Mouse (Mus musculus): ENCODE results near the gene Spaca4. TPM values are rescaled to one million over a fixed set of nuclear protein-coding genes. Genes with fewer than 3 reads are reported as not detected.

Spaca4 gene
- polyA plus RNA-seq, 1 experiment from 2014 or later: not detected

DNA sequence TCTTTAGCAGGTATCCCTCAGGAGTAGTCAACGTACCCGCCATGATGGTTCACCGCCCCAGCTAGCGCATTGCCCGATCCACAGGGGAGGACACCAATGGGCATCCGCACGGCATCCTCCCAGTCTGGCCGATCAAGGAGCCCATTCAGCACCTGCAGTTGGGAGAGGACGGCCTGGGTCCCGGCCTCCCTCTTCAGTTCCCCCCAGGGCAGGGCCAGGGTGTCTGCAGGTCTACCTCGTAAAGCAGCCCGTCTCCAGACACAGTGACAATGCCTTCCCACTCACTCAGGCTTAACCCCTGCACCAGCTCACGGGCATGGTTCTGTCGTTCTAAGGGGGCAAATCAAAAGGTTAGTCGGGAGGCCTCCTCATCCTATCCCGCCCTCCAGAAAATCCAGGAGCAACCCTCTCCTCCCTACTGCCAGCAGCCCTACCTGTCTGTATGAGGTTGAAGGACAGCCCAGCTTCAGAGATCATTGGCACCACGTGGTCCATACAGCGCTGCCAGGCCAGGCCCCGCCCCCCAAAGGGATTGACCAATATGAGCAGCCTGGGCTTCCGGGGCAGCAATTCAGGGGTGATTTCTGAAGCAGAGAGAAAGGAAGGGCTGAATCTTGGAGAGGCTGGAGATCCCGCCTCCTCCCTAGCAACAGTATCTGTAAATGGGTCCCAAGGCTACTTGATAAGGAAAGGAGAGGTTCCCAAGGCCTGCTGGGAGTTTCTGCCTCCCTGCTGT lies 13.4 kb downstream of the Spaca4 start:
- 87% methylated on average over 21 of the region's 21 CpGs for WGBS
- H3K4me3 ChIP-seq (replicated peaks; ENCODE audit: low read depth, low read length): no peak overlapping the region
- H3K36me3 ChIP-seq (ENCODE audit: insufficient read depth, low read length): peaks cover 38% of the 10 kb centered on the region
- H3K9ac ChIP-seq (ENCODE audit: low read depth, low read length): no peak overlapping the region
- ATAC-seq (replicated peaks; ENCODE audit: low FRiP score, low read depth) (no peak), DNase-seq (ENCODE audit: low spot score) (no peak)
- no peaks in the 10 kb centered on the region for H3K9me3 ChIP-seq (replicated peaks; ENCODE audit: low read length)
- peaks cover 24% of the 10 kb centered on the region for H3K4me1 ChIP-seq (replicated peaks; ENCODE audit: insufficient read depth, low read length)
- no peak for TF ChIP-seq CTCF (IDR thresholded peaks at IDR 0.05; ENCODE audit: low read depth)
- no peak overlapping the region for H3K27ac ChIP-seq
- no peak overlapping the region for H3K4me2 ChIP-seq (ENCODE audit: low read length)
- H3K27me3 ChIP-seq (ENCODE audit: insufficient read depth, low read length): no peaks in the 10 kb centered on the region

DNA sequence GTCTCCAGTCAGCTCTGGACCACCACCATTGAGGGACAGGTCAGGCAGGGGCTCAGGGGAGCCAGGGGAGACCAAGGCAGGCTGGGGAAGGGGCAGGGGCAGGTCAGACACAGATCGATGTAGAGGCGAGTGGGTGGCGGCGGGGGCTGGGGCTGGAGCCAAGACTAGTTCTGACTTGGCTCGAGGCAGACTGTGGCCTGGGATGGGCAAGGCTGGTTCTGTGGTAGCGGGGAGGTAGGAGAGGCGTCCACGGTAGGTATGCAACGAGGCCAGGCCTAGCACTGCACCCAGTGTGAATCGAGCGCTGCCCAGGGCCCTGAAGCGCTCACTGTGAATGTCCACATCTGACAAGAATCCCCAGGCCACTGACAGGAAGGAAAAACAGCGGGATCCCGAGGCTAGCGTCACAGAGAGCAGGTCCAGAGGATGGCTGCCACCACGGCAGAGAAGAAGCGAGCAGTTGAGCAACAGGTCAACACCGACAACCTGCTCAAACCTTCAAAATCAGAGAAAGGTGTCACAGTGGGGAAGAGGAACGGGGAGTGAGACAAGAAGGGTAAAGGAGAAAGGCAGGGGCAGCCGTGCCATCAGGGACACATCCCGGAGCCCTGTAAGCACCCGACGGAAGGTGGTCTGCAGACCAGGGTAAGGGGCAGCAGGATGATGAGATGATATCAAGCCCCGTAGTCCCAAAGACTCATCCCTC lies 14.1 kb downstream of the Spaca4 start:
- H3K4me2 ChIP-seq (ENCODE audit: low read length): no peak overlapping the region
- 89% methylated on average over 24 of the region's 24 CpGs for WGBS
- no peak for DNase-seq (ENCODE audit: low spot score)
- no peak for TF ChIP-seq CTCF (IDR thresholded peaks at IDR 0.05; ENCODE audit: low read depth)
- H3K9ac ChIP-seq (ENCODE audit: low read depth, low read length): no peak overlapping the region
- H3K36me3 ChIP-seq (ENCODE audit: insufficient read depth, low read length): peaks cover 38% of the 10 kb centered on the region
- no peak for ATAC-seq (replicated peaks; ENCODE audit: low FRiP score, low read depth)
- no peak overlapping the region for H3K27ac ChIP-seq
- H3K4me3 ChIP-seq (replicated peaks; ENCODE audit: low read depth, low read length): no peak overlapping the region
- H3K4me1 ChIP-seq (replicated peaks; ENCODE audit: insufficient read depth, low read length): peaks cover 21% of the 10 kb centered on the region
- no peaks in the 10 kb centered on the region for H3K9me3 ChIP-seq (replicated peaks; ENCODE audit: low read length)
- no peaks in the 10 kb centered on the region for H3K27me3 ChIP-seq (ENCODE audit: insufficient read depth, low read length)

DNA sequence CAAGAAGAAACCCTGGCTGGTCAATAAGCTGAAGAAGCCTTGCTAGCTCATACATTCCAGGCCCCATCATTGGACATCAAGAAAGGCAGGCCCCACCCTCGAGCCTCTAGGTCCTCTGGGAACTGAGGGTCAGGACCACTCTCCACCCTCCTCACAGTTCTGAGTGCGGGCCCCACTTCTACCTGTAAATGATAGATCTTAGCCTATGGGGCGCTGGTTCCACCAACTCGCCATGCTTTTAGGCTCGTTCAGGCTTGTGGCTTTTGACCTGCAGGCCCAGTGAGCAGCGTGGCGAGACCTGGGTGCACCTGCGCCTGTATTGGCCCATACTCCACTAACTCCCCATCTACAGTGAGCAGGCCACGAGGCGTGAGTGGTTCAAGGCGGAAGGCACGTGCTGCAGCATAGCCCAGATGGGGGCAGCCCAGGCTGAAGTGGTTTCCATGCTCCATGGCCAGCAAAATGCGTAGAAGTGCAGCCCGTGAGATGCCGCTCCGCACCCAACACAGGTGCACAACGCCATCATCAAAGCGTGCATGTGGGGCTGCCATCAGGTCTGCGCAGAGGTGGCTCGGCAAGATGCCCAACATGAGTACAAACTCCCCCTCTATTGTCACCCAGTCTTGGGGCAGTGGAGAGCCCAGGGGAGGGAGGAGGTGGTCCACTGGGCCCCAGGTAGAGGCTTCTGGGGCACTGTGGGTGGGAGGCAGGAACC lies 15.0 kb downstream of the Spaca4 start:
- Histone ChIP-seq H3K9ac (ENCODE audit: low read depth, low read length) (no peak overlapping the region), H3K4me1 (replicated peaks; ENCODE audit: insufficient read depth, low read length) (peaks cover 18% of the 10 kb centered on the region), H3K4me3 (replicated peaks; ENCODE audit: low read depth, low read length) (no peak overlapping the region), H3K27ac (no peak overlapping the region), H3K27me3 (ENCODE audit: insufficient read depth, low read length) (no peaks in the 10 kb centered on the region), H3K4me2 (ENCODE audit: low read length) (no peak overlapping the region), H3K9me3 (replicated peaks; ENCODE audit: low read length) (no peaks in the 10 kb centered on the region), H3K36me3 (ENCODE audit: insufficient read depth, low read length) (peaks cover 38% of the 10 kb centered on the region)
- no peak for DNase-seq (ENCODE audit: low spot score)
- 87% methylated on average over 20 of the region's 20 CpGs for whole genome bisulfite sequencing
- no peak for TF ChIP-seq CTCF (IDR thresholded peaks at IDR 0.05; ENCODE audit: low read depth)
- ATAC-seq (replicated peaks; ENCODE audit: low FRiP score, low read depth): no peak

DNA sequence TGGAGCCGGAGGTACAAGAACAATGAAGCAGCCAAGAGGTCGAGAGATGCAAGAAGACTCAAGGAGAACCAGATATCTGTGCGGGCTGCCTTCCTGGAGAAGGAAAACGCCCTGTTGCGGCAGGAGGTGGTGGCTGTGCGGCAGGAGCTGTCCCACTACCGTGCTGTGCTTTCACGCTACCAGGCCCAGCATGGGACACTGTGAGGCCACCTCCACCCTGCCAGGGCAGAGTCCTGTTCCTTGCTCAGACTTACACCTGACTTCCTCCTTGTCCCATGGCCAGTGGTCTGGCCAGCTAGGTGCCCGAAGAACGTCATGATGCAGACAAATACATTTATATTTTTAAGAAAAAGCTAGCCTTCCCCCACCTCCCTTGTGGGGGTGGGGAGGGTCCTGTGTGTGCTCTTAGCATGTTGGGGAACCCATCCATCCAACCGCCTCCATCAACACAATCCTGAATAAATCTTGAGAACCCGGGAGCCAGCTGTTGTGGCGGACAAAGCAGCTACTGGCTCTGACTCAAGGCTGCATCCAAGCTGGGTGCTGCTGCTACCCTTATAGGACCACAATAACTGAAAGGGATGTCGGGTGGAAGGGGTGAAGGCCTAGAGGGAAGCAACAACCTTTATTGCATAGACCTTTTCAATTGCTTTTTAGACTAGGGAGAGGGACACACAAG lies 15.8 kb downstream of the Spaca4 start:
- 76% methylated on average over 14 of the region's 14 CpGs for WGBS
- Histone ChIP-seq H3K9ac (ENCODE audit: low read depth, low read length) (no peak overlapping the region), H3K4me3 (replicated peaks; ENCODE audit: low read depth, low read length) (no peak overlapping the region), H3K4me1 (replicated peaks; ENCODE audit: insufficient read depth, low read length) (peaks cover 18% of the 10 kb centered on the region), H3K4me2 (ENCODE audit: low read length) (no peak overlapping the region), H3K36me3 (ENCODE audit: insufficient read depth, low read length) (peaks cover 38% of the 10 kb centered on the region), H3K9me3 (replicated peaks; ENCODE audit: low read length) (no peaks in the 10 kb centered on the region), H3K27ac (no peak overlapping the region), H3K27me3 (ENCODE audit: insufficient read depth, low read length) (no peaks in the 10 kb centered on the region)
- TF ChIP-seq CTCF (IDR thresholded peaks at IDR 0.05; ENCODE audit: low read depth): no peak
- DNase-seq (ENCODE audit: low spot score) (no peak), ATAC-seq (replicated peaks; ENCODE audit: low FRiP score, low read depth) (no peak)

DNA sequence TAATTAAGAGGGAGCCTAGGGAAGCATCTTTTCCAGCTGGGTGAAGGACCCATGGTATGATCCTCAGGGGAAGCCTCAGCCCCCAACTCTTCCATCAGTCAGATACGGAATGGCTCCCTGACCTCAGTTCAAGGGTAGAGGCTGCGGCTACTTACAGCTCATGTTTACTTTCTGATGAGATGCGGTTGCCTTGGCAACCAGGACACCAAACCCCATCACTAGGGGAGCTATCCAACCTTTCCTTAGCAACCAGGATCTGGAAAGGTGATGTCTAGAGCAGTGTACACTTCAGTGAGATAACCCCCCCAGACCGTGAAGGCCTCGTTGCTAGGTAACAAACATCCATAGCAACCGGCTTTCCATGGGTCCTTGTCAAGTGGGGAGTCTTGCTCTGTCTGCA lies 16.6 kb downstream of the Spaca4 start:
- Histone ChIP-seq H3K4me1 (replicated peaks; ENCODE audit: insufficient read depth, low read length) (peaks cover 18% of the 10 kb centered on the region), H3K27me3 (ENCODE audit: insufficient read depth, low read length) (no peaks in the 10 kb centered on the region), H3K36me3 (ENCODE audit: insufficient read depth, low read length) (peaks cover 38% of the 10 kb centered on the region), H3K27ac (no peak overlapping the region), H3K9ac (ENCODE audit: low read depth, low read length) (no peak overlapping the region), H3K9me3 (replicated peaks; ENCODE audit: low read length) (no peaks in the 10 kb centered on the region), H3K4me2 (ENCODE audit: low read length) (no peak overlapping the region), H3K4me3 (replicated peaks; ENCODE audit: low read depth, low read length) (no peak overlapping the region)
- no peak for DNase-seq (ENCODE audit: low spot score)
- TF ChIP-seq CTCF (IDR thresholded peaks at IDR 0.05; ENCODE audit: low read depth): 0 out of 2 replicates have a peak, but pooled peaks have one; percentile 2
- WGBS: 50% methylated on average over 6 of the region's 6 CpGs
- ATAC-seq (replicated peaks; ENCODE audit: low FRiP score, low read depth): no peak

All from kidney, postnatal 0 days (tissue).